Mouse (Mus musculus) olfactory bulb, adult 2 months (tissue): ENCODE measurements at regions not wholly inside any gene's neighbourhood (a gene's known extent, or its start where the extent isn't known, plus 50 kb on each side); places are given as distances from the start of the nearest gene placed in this dataset.

Experiments used
- H3K27ac ChIP-seq: fragments of 200-500 bp; 2 replicates; pipeline ENCODE4 v1.5.1; 2012; ENCODE audit warnings: low read depth, low read length; ENCODE audit not compliant: insufficient read depth
- H3K4me1 ChIP-seq: fragments of 200-500 bp; 2 replicates; pipeline ENCODE4 v1.6.1; 2012; ENCODE audit warnings: low read length; ENCODE audit not compliant: control insufficient read depth, insufficient read depth
- H3K4me3 ChIP-seq: fragments of 200-500 bp; 2 replicates; pipeline ENCODE4 v1.5.1; 2012; ENCODE audit warnings: mild to moderate bottlenecking, low read depth, low read length, moderate library complexity; ENCODE audit not compliant: insufficient read depth
- CTCF ChIP-seq: fragments of 200-500 bp; IDR thresholded peaks from 2 replicates; pipeline ENCODE4 v1.5.1; 2012; ENCODE audit warnings: low read depth, mild to moderate bottlenecking, low read length, moderate library complexity; ENCODE audit not compliant: insufficient read depth
- POLR2A ChIP-seq: fragments of 200-500 bp; IDR thresholded peaks from 2 replicates; pipeline ENCODE4 v1.6.1; 2012; ENCODE audit warnings: mild to moderate bottlenecking, low read depth, low read length, moderate library complexity; ENCODE audit not compliant: insufficient read depth
- WGBS: fragments of 180-500 bp; shearing (Covaris S2); methylation state at CpG from one replicate; pipeline ENCODE4 v1.1.7; 2018; 5-methylcytosine and 5-hydroxymethylcytosine counted together

DNA sequence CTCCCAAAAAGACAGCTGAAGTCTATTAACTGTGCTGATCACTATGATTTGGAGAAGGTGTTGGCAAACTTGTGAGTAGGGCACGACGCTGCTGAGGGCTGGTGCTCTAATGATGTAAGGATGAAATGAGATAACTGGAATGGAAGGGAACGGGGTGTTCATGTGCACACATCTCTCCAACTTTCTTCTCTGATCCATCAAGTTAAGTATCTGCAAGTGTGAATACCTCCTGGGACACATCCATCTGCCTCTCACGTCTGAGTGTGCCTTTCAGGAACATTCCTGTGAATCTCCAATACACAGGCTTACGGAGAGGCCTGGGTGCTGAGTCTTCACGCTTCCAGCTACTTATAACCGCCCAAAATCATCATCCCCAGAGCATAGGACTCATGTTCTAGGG is 112.0 kb upstream of the N6amt1 start:
- Histone ChIP-seq H3K27ac (no peak overlapping the region), H3K4me3 (no peak overlapping the region), H3K4me1 (no peaks in the 10 kb centered on the region)
- no peak for TF ChIP-seq CTCF
- TF ChIP-seq POLR2A, result no peak
- 87% methylated on average over 7 of the region's 7 CpGs for WGBS

DNA sequence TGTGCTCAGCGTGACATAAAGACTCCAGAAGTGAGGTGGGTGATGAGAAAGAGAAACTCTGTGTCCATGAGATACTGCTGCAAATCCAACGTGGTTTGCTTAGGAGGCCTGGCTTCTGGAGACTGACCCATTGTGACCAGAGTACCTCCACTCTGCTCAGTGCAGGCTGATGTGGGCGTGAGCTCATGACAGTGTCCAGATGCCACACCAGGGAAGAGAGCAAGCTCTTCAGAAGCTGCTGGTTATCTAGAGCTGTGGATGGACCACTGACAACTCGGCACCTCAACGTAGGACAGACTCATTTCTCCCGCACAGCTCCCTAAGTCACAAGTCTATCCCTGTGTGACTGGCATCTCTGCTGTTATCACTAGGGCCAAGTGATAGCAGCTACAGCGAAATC is 114.9 kb upstream of the N6amt1 start:
- Histone ChIP-seq H3K27ac (no peak overlapping the region), H3K4me3 (no peak overlapping the region), H3K4me1 (no peaks in the 10 kb centered on the region)
- no peak for TF ChIP-seq CTCF
- no peak for TF ChIP-seq POLR2A
- WGBS, result 90% methylated on average over 7 of the region's 7 CpGs

DNA sequence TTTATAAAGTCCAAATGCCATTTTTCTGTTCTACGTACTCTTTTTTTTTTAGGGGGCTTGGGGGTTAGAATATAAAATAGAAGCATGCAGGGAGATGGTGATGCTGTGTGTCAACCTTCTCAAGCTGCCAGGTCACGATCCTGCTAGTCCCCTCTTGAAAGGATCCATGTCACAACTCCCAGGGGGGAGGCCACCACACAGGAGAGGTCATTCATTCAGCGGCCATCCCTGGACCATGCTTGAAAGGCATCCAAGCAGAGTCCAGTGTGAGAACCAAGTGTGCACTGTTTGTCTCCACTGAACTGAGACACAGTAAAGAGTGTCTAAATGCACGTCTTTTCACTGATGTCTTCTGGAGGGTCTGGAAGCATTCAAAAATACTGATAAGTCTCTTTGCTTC is 119.8 kb upstream of the N6amt1 start:
- H3K4me1 ChIP-seq, result no peaks in the 10 kb centered on the region
- no peak overlapping the region for H3K4me3 ChIP-seq
- H3K27ac ChIP-seq, result no peak overlapping the region
- TF ChIP-seq CTCF (no peak), POLR2A (no peak)
- WGBS, result 65% methylated on average over 4 of the region's 4 CpGs

DNA sequence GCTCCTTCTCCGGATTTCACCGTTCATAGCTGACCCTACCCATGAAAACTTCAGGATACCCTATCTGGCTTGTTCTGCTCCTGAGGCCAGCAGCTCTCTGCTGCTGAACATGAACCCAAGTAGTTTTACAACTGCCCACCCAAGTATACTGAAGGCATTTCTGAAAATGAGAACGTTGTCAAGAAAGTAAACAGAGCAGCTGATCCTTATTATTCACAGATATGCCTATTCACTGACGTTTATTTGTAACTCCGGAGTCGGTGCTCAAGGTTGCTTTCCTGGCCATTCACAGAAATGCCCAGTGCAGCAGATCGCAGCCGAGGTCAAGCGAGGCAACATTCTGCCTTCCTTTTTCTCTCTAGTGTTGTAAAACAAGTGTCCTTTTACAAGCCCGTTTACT is 128.4 kb upstream of the N6amt1 start:
- H3K4me3 ChIP-seq, result no peak overlapping the region
- H3K27ac ChIP-seq, result no peak overlapping the region
- no peaks in the 10 kb centered on the region for H3K4me1 ChIP-seq
- 88% methylated on average over 10 of the region's 10 CpGs for WGBS
- TF ChIP-seq POLR2A (no peak), CTCF (no peak)

DNA sequence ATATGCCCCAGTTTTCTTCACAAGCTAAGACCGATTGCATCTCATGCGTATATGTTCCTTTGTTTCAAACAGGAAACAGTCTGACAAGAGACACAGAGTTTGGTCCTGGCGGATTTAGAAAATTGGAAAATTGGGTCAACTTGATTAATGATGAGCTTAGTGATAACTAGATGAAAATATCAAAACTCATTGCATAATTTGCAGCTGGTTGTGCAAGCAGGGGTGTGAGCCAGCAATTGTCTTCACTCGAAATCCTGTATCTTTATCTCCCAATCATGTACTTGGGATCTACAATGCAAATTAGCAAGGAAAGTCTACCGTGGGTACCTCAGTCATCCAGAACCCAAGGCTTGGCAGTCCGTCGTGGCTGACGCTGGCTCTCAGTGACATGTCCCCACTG is 128.9 kb upstream of the N6amt1 start:
- no peak for TF ChIP-seq POLR2A
- no peak for TF ChIP-seq CTCF
- Histone ChIP-seq H3K4me3 (no peak overlapping the region), H3K27ac (no peak overlapping the region), H3K4me1 (no peaks in the 10 kb centered on the region)
- WGBS, result 84% methylated on average over 8 of the region's 8 CpGs

DNA sequence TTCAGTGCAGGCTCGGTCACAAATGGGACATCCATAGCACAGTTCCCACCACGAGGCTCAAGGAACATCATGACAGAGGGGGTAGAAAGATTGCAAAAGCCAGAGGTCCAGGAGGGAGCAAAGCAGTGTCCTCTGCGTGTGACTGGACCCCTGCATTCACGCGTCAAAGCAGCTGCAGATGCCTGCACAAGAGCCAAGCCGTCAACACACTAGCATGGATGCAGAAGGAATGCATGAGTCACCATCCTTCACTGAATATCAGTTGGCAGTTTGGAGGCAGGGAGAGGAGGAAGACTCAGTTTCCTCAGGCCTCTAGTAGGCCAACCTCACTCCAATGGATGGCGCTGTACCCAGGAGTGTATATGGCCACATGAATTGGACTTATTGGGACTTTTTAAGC is 130.0 kb upstream of the N6amt1 start:
- no peak for TF ChIP-seq CTCF
- no peak for TF ChIP-seq POLR2A
- H3K27ac ChIP-seq, result no peak overlapping the region
- H3K4me1 ChIP-seq, result no peaks in the 10 kb centered on the region
- 74% methylated on average over 7 of the region's 7 CpGs for WGBS
- H3K4me3 ChIP-seq, result no peak overlapping the region

DNA sequence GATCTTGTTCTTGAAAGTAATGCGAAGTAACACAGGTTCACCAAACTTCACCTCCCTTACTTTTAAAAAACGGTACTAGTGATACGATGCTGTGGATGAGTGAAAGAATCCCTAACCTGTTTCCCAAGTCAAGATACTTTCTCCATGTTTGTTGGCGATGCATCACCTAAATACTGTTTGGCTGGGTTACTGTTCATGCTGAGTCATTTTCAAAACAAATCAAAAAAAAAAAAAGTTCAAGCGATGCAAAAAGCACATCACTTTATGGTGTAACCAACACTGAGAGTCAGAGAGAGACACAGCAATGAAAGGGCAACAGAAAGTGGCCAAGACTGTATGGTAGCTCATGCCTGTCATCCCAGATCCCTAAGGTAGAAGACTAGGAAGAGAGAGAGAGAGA is 133.4 kb upstream of the N6amt1 start:
- TF ChIP-seq CTCF (no peak), POLR2A (no peak)
- no peak overlapping the region for H3K4me3 ChIP-seq
- 90% methylated on average over 5 of the region's 5 CpGs for WGBS
- H3K27ac ChIP-seq, result no peak overlapping the region
- H3K4me1 ChIP-seq, result no peaks in the 10 kb centered on the region

DNA sequence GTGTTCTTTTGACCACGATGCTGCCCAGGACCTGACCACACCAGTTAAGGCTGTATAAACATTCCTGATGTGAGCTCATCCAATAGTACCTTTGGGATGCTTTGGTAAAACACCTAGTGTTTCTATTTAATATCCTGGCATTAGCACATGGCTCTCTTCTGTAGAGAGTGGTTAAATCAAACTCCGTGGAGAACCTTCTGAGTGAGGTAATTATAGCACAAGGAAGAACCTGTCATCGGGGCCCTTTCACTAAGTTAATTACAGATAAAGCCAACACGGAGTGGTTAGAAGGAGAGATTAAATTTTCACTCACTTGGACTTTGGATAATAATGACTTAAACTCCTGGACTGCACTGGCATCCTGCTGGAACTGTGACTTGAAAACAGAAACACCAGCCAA is 133.8 kb upstream of the N6amt1 start:
- Histone ChIP-seq H3K27ac (no peak overlapping the region), H3K4me1 (no peaks in the 10 kb centered on the region), H3K4me3 (no peak overlapping the region)
- WGBS, result 37% methylated on average over 4 of the region's 4 CpGs
- TF ChIP-seq POLR2A (no peak), CTCF (no peak)

DNA sequence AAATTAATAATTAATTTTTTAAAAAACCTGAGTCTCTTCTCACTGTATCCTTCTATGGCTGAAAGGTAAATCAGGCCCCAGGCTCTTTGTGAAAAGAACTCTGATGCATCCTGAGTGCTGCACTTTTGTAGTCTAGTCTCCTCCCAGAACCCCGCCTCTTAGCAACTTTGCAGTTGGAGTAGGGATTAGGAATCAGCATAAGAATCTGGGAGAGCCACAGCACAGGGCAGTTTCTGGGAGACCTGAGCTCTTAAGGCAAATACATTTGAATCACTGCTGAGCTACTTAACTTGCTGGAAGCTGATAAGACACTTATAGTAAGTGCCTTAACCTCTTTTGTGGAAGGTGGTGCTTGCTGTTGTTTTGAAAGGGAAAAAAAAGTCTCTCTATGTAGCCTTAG is 146.1 kb upstream of the N6amt1 start:
- TF ChIP-seq POLR2A (no peak), CTCF (no peak)
- no peak overlapping the region for H3K27ac ChIP-seq
- H3K4me3 ChIP-seq, result no peak overlapping the region
- no peaks in the 10 kb centered on the region for H3K4me1 ChIP-seq
- WGBS, result 73% methylated on average over 1 of the region's 1 CpGs

DNA sequence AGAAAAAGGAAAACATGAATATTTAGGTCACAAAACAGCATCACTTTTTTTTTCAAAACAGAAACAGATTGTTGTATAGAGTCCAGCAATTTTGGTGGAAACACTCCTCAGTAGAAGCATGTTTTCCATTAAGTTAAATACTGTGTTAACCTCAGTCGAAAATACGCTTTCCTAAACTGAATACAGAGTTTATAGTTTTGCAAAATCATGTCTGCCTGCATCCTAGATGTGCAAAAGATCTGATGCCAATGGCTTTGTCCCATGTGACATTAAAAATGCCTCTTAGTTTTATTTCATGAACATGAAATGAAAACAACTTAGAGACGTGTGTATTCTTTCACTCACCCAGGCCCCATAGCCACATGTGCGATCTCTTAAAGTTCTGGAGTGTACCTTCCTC is 163.5 kb upstream of the N6amt1 start:
- TF ChIP-seq CTCF (no peak), POLR2A (no peak)
- Histone ChIP-seq H3K4me1 (no peaks in the 10 kb centered on the region), H3K27ac (no peak overlapping the region), H3K4me3 (no peak overlapping the region)
- WGBS, result 95% methylated on average over 4 of the region's 4 CpGs

DNA sequence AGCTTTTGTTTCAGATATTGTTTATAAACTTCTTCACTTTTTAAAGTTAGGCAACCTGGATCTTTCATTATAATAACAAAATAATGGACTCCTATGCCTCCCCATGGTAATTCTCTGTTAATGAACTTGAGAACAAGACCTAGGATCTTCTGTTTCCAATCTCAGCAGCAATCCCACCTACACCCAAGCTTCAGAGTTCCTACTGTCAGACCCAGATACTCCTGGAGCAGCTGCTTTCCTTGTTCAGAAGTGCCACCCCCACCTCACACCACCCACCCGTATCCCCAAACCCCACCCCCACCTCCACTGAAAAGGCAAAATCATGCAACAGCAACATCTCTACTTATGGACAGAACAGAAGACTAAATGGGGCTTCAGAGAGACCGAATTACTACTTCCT is 165.2 kb upstream of the N6amt1 start:
- Histone ChIP-seq H3K4me1 (no peaks in the 10 kb centered on the region), H3K27ac (no peak overlapping the region), H3K4me3 (no peak overlapping the region)
- WGBS, result 77% methylated on average over 2 of the region's 2 CpGs
- no peak for TF ChIP-seq CTCF
- no peak for TF ChIP-seq POLR2A
